Mouse (Mus musculus): Measurements from ENCODE around the gene Jakmip3. TPM values are rescaled to one million over a fixed set of nuclear protein-coding genes. Genes with fewer than 3 reads are reported as not detected.

Gene Jakmip3
- polyA plus RNA-seq, 1 experiment from 2014 or later: not detected

DNA sequence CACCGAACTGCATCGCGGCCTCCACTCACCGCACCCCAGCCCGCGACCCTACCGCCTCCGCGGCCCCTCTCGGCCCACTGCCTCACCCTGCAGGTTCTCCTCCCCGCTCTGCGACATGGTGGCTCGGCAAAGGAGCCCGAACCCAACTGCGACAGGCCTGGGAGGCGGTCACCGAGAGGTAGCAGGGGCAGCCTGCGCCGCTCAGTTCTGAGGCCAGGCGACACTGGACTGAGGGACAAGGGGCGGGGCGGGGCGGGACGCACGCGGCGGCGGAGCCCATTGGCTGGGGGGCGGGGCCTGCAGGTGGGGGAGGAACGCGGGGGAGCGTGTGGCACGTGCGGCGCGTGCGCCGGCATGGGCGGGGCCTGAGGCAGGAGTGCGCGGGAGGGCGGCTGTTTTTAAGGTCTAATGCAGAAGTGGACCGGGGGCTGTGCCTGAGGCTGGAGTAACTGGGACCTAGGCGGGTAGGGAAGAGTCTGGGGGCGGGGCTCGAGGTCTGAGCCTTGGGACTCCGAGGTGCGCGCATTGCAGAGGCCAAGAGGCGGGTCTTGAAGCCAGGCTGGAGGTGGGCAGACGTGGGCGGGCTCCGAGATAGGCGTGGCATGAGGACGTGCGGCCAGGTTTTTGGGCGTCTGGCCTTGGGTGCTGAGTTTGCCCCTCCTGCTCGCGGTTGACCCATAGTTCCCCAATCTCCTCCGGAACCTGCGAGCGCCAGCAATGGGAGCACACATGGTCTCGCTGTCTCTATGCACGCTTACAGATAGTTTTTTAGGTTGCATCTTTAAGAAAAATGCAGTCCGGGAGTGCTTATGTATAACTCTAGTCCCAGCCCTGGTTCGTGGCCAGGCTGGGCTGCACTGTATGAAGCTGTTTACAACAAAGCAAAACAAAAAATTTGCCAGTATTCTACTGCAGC lies 31.0 kb upstream of the Jakmip3 start, which contains the start of gene Bnip3:
TSS of gene Bnip3 (minus strand) at position 243 of the 916 bp plus-strand sequence.
- H3K9ac ChIP-seq (ENCODE audit: low read depth, low read length): peak within 1 kb of the TSS; percentile 93
- H3K4me3 ChIP-seq (ENCODE audit: low read depth, low read length): peak within 1 kb of the TSS; percentile 91
- under 1% methylated on average over 66 of the region's 66 CpGs for WGBS (ENCODE audit: insufficient replicate concordance)
- no peaks in the 10 kb centered on the region for H3K36me3 ChIP-seq (ENCODE audit: control insufficient read depth, insufficient read depth)
- no peaks in the 10 kb centered on the region for H3K27me3 ChIP-seq (ENCODE audit: control insufficient read depth, insufficient read depth, low read depth, low read length)
- H3K4me2 ChIP-seq (ENCODE audit: low read depth, low read length): peak within 1 kb of the TSS; percentile 94
- no peaks in the 10 kb centered on the region for H3K9me3 ChIP-seq (replicated peaks; ENCODE audit: control insufficient read depth, low read length)
- ATAC-seq (ENCODE audit: low read depth): peak; percentile 89
- H3K4me1 ChIP-seq (ENCODE audit: control insufficient read depth, low read depth, low read length): peaks cover 41% of the 10 kb centered on the region
- peak within 1 kb of the TSS; percentile 87 for H3K27ac ChIP-seq (ENCODE audit: low read length)

- peak overlapping the region; percentile 67 for H3K9ac ChIP-seq (ENCODE audit: low read depth, low read length)
- peak overlapping the region; percentile 94 for H3K4me2 ChIP-seq (ENCODE audit: low read depth, low read length)
- ATAC-seq (ENCODE audit: low read depth): no peak
- WGBS (ENCODE audit: insufficient replicate concordance): 20% methylated on average over 7 of the region's 7 CpGs
- no peaks in the 10 kb centered on the region for H3K36me3 ChIP-seq (ENCODE audit: control insufficient read depth, insufficient read depth)
- H3K4me1 ChIP-seq (ENCODE audit: control insufficient read depth, low read depth, low read length): peaks cover 41% of the 10 kb centered on the region
- H3K27ac ChIP-seq (ENCODE audit: low read length): peak overlapping the region; percentile 87
- no peaks in the 10 kb centered on the region for H3K27me3 ChIP-seq (ENCODE audit: control insufficient read depth, insufficient read depth, low read depth, low read length)
- H3K9me3 ChIP-seq (replicated peaks; ENCODE audit: control insufficient read depth, low read length): no peaks in the 10 kb centered on the region
- peak overlapping the region; percentile 91 for H3K4me3 ChIP-seq (ENCODE audit: low read depth, low read length)
These were observed 30.4 kb upstream of the Jakmip3 start for GRCm38 (mm10) chr7:138910193-138910562.

DNA sequence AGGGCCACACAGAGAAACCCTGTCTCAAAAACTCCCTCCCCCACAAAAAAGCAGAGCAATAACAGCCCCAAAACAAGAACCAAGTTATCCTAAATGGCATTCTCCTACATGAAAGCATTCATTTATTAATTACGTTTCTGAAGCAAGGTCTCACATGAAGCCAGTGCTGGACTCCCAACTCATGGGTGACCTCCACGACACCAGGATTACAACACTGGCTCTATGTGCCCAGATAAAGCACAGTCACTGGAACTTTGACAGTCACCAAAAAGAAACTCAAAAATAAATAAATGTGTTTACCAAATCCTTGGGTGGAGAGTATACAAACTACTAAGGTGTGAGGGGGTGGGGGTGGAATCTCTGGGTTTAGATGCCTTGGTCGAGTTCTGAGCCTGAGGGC lies 26.9 kb upstream of the Jakmip3 start:
- 0 out of 2 replicates have a peak overlapping the region, but pooled peaks have one; percentile 22 for H3K27ac ChIP-seq (ENCODE audit: low read length)
- no peak overlapping the region for H3K9ac ChIP-seq (ENCODE audit: low read depth, low read length)
- no peaks in the 10 kb centered on the region for H3K9me3 ChIP-seq (replicated peaks; ENCODE audit: control insufficient read depth, low read length)
- H3K4me2 ChIP-seq (ENCODE audit: low read depth, low read length): no peak overlapping the region
- ATAC-seq (ENCODE audit: low read depth): no peak
- 44% methylated on average over 3 of the region's 3 CpGs for whole genome bisulfite sequencing (ENCODE audit: insufficient replicate concordance)
- H3K36me3 ChIP-seq (ENCODE audit: control insufficient read depth, insufficient read depth): no peaks in the 10 kb centered on the region
- no peaks in the 10 kb centered on the region for H3K27me3 ChIP-seq (ENCODE audit: control insufficient read depth, insufficient read depth, low read depth, low read length)
- H3K4me3 ChIP-seq (ENCODE audit: low read depth, low read length): no peak overlapping the region
- H3K4me1 ChIP-seq (ENCODE audit: control insufficient read depth, low read depth, low read length): peaks cover 14% of the 10 kb centered on the region

- Histone ChIP-seq H3K36me3 (ENCODE audit: control insufficient read depth, insufficient read depth) (no peaks in the 10 kb centered on the region), H3K27ac (ENCODE audit: low read length) (peak overlapping the region; percentile 91), H3K4me2 (ENCODE audit: low read depth, low read length) (peak overlapping the region; percentile 65), H3K4me1 (ENCODE audit: control insufficient read depth, low read depth, low read length) (peaks cover 10% of the 10 kb centered on the region), H3K9ac (ENCODE audit: low read depth, low read length) (peak overlapping the region; percentile 55), H3K9me3 (replicated peaks; ENCODE audit: control insufficient read depth, low read length) (no peaks in the 10 kb centered on the region), H3K4me3 (ENCODE audit: low read depth, low read length) (peak overlapping the region; percentile 50), H3K27me3 (ENCODE audit: control insufficient read depth, insufficient read depth, low read depth, low read length) (no peaks in the 10 kb centered on the region)
- 2% methylated on average over 26 of the region's 26 CpGs for whole genome bisulfite sequencing (ENCODE audit: insufficient replicate concordance)
- peak; percentile 87 for ATAC-seq (ENCODE audit: low read depth)
These were observed 21.2 kb upstream of the Jakmip3 start for GRCm38 (mm10) chr7:138919156-138919944.

GRCm38 (mm10) chr7:138921611-138922010 lies 18.9 kb upstream of the Jakmip3 start:
- 76% methylated on average over 8 of the region's 8 CpGs for WGBS (ENCODE audit: insufficient replicate concordance)
- Histone ChIP-seq H3K4me2 (ENCODE audit: low read depth, low read length) (no peak overlapping the region), H3K9ac (ENCODE audit: low read depth, low read length) (no peak overlapping the region), H3K9me3 (replicated peaks; ENCODE audit: control insufficient read depth, low read length) (no peaks in the 10 kb centered on the region), H3K4me3 (ENCODE audit: low read depth, low read length) (no peak overlapping the region), H3K4me1 (ENCODE audit: control insufficient read depth, low read depth, low read length) (peaks cover 10% of the 10 kb centered on the region), H3K36me3 (ENCODE audit: control insufficient read depth, insufficient read depth) (no peaks in the 10 kb centered on the region), H3K27me3 (ENCODE audit: control insufficient read depth, insufficient read depth, low read depth, low read length) (no peaks in the 10 kb centered on the region), H3K27ac (ENCODE audit: low read length) (no peak overlapping the region)
- ATAC-seq (ENCODE audit: low read depth): no peak

DNA sequence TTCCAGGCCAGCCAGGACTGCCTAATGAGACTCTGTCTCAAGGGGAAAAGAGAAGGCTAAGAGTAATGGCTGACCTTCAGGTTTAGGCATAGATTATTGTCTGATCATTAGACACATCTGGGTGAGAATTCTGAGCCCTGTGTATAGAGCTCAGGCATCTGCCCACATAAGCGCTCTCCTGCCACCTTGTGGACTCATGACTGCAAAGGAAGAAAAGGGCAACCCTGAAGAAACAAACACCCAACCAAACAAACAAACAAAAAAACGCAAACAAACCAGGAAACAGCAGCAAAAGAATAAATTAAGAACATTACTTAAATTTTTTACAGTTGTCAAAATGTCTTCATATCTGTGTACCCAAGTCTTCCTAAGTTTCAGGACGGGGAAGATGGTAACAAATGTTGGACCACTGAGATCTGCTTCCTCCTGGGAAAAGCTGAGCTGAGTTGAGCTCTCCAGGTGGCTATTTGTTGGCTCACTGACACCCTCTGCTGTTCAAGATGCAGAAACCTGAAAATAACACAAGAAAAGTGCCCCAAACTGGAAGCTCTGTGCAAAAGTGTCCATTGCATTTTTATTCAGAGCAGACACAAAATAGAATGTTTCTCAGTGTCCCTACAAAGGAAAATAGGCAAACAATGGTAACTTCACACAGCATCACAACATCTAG lies 16.6 kb upstream of the Jakmip3 start:
- WGBS (ENCODE audit: insufficient replicate concordance): 8% methylated on average over 3 of the region's 3 CpGs
- no peak overlapping the region for H3K4me3 ChIP-seq (ENCODE audit: low read depth, low read length)

DNA sequence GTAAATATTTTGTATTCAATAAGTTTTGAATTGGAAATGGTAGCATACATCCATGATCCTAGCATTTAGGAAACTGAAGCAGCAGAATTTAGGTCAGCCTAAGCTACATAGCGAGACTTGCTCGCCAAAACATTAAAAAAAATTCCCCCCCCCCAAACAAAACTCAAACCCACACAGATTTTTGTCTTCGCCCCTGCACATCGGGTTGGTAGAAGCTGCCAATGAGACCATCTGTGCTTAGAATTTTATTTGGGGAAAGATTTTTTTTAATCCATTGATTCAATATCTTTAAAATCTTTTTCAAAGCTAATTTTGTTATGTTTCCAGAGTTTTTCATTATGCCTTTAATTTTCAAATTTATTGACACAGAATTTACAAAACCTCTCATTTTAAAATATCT lies 12.1 kb upstream of the Jakmip3 start:
- Histone ChIP-seq H3K4me1 (ENCODE audit: control insufficient read depth, low read depth, low read length) (no peaks in the 10 kb centered on the region), H3K36me3 (ENCODE audit: control insufficient read depth, insufficient read depth) (no peaks in the 10 kb centered on the region), H3K9me3 (replicated peaks; ENCODE audit: control insufficient read depth, low read length) (no peaks in the 10 kb centered on the region), H3K4me2 (ENCODE audit: low read depth, low read length) (no peak overlapping the region), H3K27ac (ENCODE audit: low read length) (no peak overlapping the region), H3K9ac (ENCODE audit: low read depth, low read length) (no peak overlapping the region), H3K27me3 (ENCODE audit: control insufficient read depth, insufficient read depth, low read depth, low read length) (no peaks in the 10 kb centered on the region; the same call in 1 of the 2 replicates), H3K4me3 (ENCODE audit: low read depth, low read length) (no peak overlapping the region)
- no peak for ATAC-seq (ENCODE audit: low read depth)
- 81% methylated on average over 4 of the region's 4 CpGs for WGBS (ENCODE audit: insufficient replicate concordance)

More for the DNA sequence above, 16.6 kb upstream of the Jakmip3 start:
- peaks cover 9% of the 10 kb centered on the region for H3K4me1 ChIP-seq (ENCODE audit: control insufficient read depth, low read depth, low read length)
- ATAC-seq (ENCODE audit: low read depth): no peak
- H3K4me2 ChIP-seq (ENCODE audit: low read depth, low read length): no peak overlapping the region
- no peak overlapping the region for H3K9ac ChIP-seq (ENCODE audit: low read depth, low read length)
- no peaks in the 10 kb centered on the region for H3K36me3 ChIP-seq (ENCODE audit: control insufficient read depth, insufficient read depth)
- H3K27ac ChIP-seq (ENCODE audit: low read length): no peak overlapping the region
- no peaks in the 10 kb centered on the region for H3K27me3 ChIP-seq (ENCODE audit: control insufficient read depth, insufficient read depth, low read depth, low read length)
- no peaks in the 10 kb centered on the region for H3K9me3 ChIP-seq (replicated peaks; ENCODE audit: control insufficient read depth, low read length)

DNA sequence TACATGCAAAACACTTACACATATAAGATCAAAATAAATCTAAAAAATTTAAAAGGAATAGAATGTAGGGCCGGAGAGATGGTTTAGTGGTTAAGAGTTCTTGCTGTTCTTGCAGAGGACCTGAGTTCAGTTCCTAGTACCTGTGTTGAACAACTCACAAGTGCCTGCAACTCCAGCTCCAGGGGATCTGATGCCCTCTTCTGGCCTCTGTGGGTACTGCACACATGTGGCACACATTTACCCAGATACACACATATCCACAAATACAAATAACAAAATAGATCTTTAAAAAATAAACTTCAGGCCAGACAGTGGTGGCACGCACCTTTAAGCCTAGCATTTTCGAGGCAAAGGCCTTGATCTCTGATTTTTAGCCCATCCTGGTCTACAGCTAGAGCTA lies 6.0 kb upstream of the Jakmip3 start:
- H3K36me3 ChIP-seq (ENCODE audit: control insufficient read depth, insufficient read depth): no peaks in the 10 kb centered on the region
- WGBS (ENCODE audit: insufficient replicate concordance): 70% methylated on average over 3 of the region's 3 CpGs
- H3K9ac ChIP-seq (ENCODE audit: low read depth, low read length): no peak overlapping the region
- H3K27ac ChIP-seq (ENCODE audit: low read length): no peak overlapping the region
- H3K4me2 ChIP-seq (ENCODE audit: low read depth, low read length): no peak overlapping the region
- H3K4me1 ChIP-seq (ENCODE audit: control insufficient read depth, low read depth, low read length): no peaks in the 10 kb centered on the region
- H3K27me3 ChIP-seq (ENCODE audit: control insufficient read depth, insufficient read depth, low read depth, low read length): peaks cover 8% of the 10 kb centered on the region
- H3K9me3 ChIP-seq (replicated peaks; ENCODE audit: control insufficient read depth, low read length): no peaks in the 10 kb centered on the region
- H3K4me3 ChIP-seq (ENCODE audit: low read depth, low read length): no peak overlapping the region
- ATAC-seq (ENCODE audit: low read depth): no peak
